Mouse (Mus musculus) embryo, embryonic 11 days (tissue): ENCODE data around the gene St6gal1.

ENCODE experiments used
- DNase-seq: peaks from one replicate; pipeline ENCODE4 v3.0.0-alpha.2; 2015

St6gal1 gene

DNA sequence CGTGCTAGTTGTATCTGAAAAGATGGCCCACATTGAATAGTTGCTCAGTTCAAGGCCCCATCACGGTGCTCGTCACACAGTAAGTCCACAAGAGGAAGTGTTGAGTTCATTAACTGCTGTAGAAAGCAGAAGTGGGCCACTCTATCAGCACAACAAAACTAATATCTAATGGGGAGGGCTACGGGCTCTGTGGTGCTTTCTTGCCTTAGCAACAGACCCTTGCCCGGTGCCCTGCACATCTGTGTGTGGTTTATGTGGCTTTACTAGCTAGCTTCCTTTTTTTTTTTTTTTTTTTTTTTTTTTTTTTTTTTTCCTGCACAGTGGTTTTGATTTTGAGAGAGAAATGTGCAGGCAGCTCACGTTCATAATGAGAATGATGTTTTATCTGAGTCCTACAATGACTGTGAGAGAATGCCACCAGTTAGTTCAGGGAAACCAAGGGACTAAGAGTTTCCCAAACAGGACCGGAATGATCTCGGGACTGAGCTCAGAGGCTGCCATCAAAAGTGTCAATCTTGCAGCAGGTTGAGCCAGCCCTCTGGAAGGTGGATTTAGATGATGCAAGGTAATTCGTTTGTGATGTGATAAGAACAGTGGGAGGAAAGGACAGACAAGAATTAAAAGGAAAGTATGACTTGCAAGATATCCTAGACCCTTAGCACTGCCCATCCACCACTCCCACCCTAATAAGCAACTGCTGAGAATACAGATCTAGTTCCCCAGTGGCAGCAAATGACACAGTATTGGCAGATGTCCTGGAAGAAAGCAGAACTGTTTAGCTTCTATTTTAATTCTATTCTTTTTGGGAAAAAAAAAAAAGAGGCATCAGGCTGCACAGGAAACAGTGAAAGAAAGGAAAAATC is 55.6 kb downstream of the St6gal1 start:
- DNase-seq = no peak

GRCm38 (mm10) chr16:23280742-23281090 is 56.2 kb downstream of the St6gal1 start:
- DNase-seq = no peak

GRCm38 (mm10) chr16:23282241-23282640 is 57.7 kb downstream of the St6gal1 start:
- no peak for DNase-seq

GRCm38 (mm10) chr16:23282941-23283340 is 58.4 kb downstream of the St6gal1 start:
- no peak for DNase-seq

DNA sequence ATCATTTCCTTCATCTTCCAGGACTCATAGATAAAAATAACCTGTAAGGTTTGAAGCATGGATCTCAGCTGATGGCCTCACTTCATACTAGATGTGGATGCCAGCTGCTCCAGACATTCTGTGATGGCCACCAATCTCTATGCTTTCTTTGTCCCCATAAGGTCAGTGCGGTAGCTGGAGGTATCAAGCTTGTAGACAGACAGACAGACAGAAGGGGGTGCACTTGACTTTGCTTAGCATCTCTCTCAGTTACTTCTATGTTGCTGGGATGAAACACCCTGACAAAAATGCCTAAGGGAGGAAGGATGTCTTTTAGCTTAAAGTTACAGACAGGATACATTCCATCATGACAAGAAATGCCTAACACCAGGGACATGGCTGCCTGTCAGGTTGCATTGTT is 59.1 kb downstream of the St6gal1 start:
- DNase-seq = no peak

- no peak for DNase-seq
These were observed 60.2 kb downstream of the St6gal1 start for GRCm38 (mm10) chr16:23284470-23285394.

- no peak for DNase-seq
These were observed 62.0 kb downstream of the St6gal1 start for GRCm38 (mm10) chr16:23286380-23287097.

DNA sequence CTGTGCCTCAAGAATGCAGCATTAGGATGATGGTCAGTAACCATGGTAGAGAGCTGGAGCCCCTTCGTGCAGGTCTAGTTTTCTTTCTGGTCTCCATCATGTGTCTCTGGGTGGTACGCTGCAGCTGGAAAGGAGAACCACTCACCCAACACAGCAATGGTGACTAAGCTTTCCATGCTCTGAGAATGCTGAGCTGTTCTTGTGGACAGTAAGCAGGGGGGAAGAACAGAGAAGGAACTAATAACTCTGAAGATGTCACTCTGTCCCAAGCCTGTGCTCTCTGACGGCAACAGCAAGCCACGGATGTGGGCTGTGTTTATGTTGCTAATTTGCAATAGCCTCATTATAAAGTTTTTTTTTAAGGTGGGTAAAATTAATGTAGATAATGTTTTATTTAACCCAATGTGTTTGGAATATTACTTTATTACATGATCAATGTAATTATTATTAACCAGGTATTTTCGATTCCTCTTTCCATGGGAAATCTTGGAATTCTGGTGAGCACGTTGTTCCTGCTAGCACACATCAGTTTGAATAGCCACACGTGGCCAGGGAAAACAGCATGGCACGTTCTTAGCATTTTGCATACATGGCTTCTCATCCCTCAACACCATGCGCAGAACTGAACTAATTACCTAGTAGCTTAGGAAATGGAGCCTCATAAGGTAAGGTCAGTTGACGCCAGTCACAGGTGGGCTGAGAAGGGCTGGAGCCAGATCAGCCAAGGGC is 62.9 kb downstream of the St6gal1 start:
- no peak for DNase-seq

- DNase-seq = no peak
These were observed 63.6 kb downstream of the St6gal1 start for GRCm38 (mm10) chr16:23288103-23288502.

- DNase-seq = no peak
These were observed 64.9 kb downstream of the St6gal1 start for GRCm38 (mm10) chr16:23289424-23289823.

GRCm38 (mm10) chr16:23290171-23290570 is 65.6 kb downstream of the St6gal1 start:
- DNase-seq = no peak

- no peak for DNase-seq
These were observed 67.0 kb downstream of the St6gal1 start for GRCm38 (mm10) chr16:23291521-23291920.

GRCm38 (mm10) chr16:23294236-23294635 is 69.7 kb downstream of the St6gal1 start:
- no peak for DNase-seq

DNA sequence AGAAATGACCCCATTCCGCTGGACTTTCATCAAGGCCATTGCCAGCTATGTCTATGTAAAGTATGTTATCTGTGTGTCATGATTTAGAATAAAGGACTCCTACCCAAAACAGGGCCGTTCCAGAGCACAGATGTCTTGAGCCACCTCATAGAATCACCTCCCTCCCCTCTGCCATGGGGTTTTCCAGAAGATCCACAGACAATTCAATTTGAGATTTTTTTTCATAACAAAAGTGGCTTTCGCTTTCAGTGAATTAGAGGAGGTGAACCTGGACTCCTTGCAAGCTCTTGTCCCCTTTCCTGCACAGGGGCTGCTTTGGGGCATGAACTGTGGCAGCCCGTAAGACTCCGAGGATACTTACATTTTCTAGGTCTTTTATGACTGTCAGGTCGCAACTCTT is 70.2 kb downstream of the St6gal1 start:
- DNase-seq = no peak

- no peak for DNase-seq
These were observed 71.2 kb downstream of the St6gal1 start for GRCm38 (mm10) chr16:23295720-23296119.

DNA sequence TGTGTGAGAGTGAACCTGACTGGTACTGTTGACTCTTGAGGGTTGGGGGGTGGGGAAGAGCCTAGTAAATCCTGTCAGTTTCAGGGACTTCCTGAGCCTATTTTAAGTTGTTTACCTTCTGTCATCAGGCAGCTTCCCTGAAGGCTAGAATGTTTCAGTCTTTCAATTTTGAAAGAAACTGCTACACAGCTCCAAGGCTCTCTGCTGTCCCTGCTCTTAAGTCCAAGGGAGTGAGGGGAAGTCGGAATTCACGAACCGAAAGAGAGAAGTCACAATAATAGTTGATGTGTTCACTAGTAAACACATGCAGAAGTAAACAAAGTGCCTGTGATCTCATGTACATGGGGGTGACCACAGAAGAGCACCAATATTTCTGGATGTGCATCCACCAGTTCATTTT is 72.2 kb downstream of the St6gal1 start:
- no peak for DNase-seq

GRCm38 (mm10) chr16:23298441-23298840 is 73.9 kb downstream of the St6gal1 start:
- DNase-seq = no peak

- no peak for DNase-seq
These were observed 74.4 kb downstream of the St6gal1 start for GRCm38 (mm10) chr16:23298911-23299310.

GRCm38 (mm10) chr16:23299904-23300740 is 75.6 kb downstream of the St6gal1 start:
- DNase-seq = no peak

DNA sequence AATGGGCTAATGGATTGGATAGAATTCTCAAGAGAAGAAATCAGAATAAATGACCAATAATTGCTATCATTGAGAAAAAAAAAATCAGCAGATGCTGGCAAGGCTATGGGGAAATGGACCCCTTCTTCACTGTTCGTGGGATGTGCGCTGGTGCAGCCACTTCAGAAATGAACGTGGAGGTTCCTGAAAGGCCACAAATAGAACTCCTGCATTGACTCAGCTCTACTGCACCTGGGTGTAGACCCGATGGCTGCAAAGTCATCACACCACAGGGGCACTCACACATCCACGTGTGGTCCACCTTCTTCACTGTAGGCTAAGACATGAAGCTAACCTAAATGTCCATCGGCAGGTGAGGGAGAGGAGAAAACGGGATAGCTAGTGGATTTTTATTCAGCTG is 77.2 kb downstream of the St6gal1 start:
- DNase-seq = no peak

GRCm38 (mm10) chr16:23305830-23306623 is 81.5 kb downstream of the St6gal1 start:
- no peak for DNase-seq
